Mouse (Mus musculus): ENCODE measurements at regions not wholly inside any gene's neighbourhood (a gene's known extent, or its start where the extent isn't known, plus 50 kb on each side); places are given as distances from the start of the nearest gene placed in this dataset.
A peak's percentile ranks its signal among the peaks of the same experiment; 100 is the strongest.

GRCm38 (mm10) chr14:104006426-104006825, 162.2 kb upstream of the Ednrb start:
- no peak for DNase-seq

GRCm38 (mm10) chr14:104005132-104005531, 160.9 kb upstream of the Ednrb start:
- DNase-seq = no peak

- DNase-seq = no peak
These were observed 158.2 kb upstream of the Ednrb start for GRCm38 (mm10) chr14:104002421-104002820.

DNA sequence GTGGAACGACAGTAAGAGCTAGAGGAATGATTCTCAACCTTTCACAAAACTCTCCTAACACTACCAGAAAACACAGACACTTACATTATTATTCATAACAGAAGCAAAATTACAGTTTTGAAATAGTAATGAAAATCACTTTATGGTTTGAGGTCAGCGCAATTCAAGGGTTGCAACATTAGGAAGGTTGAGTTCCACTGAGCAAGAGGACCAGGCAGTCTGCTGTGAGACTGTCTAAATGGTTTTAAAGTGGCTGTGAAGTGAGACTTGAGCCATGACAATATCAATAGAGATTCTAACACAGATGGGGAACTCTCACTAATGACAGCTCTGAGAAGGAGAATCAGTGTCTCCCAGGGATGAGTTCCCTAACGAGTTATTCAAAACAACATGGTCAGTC, 146.2 kb upstream of the Ednrb start:
- DNase-seq = no peak

DNA sequence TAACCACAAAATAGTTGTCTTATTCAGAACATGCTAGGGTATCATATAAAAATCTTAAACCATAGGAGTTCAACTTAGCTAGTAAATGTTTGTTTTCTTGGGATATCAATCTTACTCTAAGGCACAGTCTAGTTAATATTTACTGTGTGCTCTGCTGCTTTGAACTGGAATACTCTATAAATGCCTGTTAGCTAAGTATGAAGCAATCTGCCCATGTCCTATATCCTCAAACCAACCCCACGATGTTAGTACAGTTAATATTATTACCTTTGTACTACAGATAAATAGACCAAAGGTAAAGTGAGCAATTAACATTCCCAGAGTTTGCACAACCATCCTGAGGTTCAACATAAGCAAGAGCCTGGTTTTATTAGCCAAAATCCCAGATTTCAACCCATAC, 145.7 kb upstream of the Ednrb start:
- DNase-seq = no peak

DNA sequence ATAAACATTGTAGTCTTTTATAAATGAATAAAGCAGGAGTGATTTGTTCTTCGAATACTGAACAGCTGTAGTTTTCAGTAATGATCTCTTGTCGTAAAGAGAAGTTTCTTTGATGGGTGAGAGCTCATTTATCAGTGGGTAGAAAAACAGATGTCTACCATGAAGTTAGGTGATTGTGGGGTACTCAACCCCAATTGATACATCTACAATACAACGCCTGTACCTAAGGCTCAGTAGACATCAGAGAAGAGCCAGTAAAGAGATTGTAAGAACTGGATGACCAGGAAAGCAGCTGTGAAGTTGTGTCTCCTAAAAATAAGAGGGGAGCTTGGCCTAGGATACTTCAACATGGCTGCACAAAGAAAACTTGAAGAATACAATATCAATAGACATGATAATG, 143.1 kb upstream of the Ednrb start:
- no peak for DNase-seq

GRCm38 (mm10) chr14:103984349-103984748, 140.1 kb upstream of the Ednrb start:
- no peak for DNase-seq

DNA sequence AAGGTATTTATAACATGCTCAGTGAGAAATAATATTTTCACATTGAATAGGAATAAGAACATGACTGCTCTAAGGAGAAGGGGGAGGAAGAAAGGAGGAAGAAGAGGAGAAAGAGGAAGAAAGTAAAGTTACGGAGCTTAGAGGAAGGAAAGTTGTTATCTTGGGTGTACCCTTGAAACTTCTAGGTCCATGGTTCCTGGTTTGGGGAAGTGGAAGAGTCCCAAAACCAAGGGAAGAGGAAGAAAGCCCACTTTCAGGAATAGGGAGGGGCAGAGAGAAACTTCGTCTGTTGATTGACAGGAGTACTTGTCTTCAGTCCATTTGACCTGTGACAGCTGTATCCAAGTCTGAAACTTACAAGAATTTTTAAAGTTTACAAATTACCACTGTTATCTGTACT, 134.6 kb upstream of the Ednrb start:
- DNase-seq = no peak

GRCm38 (mm10) chr14:103977769-103978168, 133.6 kb upstream of the Ednrb start:
- no peak for DNase-seq

DNA sequence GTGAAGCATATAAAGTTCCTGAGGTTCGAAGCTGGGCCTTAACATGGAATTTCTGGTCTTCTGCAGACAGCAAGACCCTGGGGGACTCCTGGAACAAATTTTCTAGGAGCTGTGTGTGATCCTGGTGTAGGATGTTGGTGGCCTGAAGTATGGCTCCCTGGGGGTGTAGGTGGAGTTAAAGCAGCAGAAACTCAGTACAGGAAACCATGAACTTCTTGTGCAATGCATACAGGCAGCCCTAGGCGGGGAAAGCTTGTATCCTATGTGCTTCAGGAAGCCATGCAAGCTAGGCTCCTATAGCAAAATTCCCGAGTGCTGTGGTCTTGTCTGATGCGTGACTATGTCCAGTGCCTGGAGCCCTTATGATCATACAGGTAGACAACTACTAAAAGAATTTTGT, 129.8 kb upstream of the Ednrb start:
- DNase-seq = no peak

GRCm38 (mm10) chr14:103973111-103973510, 128.9 kb upstream of the Ednrb start:
- DNase-seq = no peak

DNA sequence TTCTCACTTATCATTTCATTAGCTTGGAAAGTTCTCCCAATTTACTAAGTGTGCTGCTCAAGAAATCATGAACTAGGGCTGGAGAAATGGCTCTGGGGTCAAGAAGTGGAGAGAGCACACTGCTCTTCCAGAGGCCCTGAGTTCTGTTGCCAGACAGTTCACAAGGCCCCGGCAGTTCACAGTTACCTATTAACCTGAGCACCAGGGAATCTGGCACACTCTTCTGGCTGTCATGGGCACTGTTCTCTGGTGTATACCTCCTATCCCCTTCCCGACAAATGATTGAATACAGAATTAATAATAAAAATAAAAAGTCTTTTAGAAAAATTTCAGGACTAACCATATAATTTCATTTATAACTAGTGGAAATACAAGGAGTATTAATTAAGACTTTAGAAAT, 125.1 kb upstream of the Ednrb start:
- DNase-seq = peak; percentile 69

- DNase-seq = no peak
These were observed 122.1 kb upstream of the Ednrb start for GRCm38 (mm10) chr14:103966293-103966692.

GRCm38 (mm10) chr14:103962303-103962881, 118.2 kb upstream of the Ednrb start:
- DNase-seq = no peak

- no peak for DNase-seq
These were observed 107.7 kb upstream of the Ednrb start for GRCm38 (mm10) chr14:103951899-103952298.

DNA sequence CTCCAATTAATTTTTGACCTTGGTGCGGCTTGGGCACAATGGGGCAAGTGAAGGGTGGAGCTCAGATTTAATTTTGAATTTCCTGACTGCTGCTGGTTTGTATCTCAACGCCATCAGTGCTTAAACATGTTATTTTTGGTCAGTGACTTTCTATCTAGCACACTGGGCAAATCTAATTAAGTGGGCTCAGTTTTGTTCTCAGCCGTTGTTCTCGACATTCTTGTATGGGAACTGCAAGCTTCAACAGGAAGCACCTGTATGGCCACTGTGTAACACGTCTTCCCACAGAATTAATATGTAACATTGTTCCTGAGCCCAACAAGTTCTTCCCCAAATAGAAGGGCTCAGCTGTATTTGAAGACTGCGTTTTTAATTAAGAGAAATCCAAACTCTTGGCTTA, 105.7 kb upstream of the Ednrb start:
- no peak for DNase-seq

GRCm38 (mm10) chr14:103948026-103948777, 104.0 kb upstream of the Ednrb start:
- DNase-seq = no peak

DNA sequence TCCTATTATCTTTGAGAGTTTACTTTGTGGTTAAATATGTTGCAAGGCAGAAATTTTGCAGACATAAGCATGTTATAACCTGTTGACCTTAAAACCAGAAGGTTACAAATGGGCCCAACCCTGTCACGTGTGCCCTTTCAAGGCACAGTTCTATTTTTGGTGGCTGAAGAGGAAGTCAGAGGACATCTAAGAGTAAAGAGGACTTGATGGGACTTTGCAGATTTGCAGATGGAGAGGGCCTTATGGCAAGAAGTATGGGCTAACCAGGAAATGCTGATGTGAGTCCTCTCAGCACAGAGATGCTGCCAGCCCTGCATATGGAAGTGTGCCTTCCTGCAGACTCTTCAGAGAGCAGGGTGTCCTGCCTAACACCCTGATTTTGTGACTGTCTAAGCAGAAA, 101.6 kb upstream of the Ednrb start:
- no peak for DNase-seq

DNA sequence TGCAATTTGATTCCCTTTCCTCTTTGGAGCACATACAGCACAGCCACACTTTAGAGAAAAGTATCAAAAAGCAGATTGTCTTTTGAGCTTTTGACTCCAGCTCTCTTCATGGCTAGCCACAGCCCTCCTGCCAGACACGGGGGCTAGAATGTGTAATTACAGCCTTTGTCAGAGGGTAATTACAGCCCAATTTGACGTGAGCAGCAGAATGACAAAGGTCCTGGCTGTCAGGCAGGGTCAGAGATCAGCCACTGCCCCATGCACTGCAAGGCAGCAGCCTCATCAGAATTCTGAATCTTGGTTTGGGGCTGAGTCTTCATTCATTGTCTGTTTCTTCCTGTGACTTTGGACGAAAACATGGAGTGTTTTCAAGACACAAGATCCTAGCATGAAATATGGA, 95.7 kb upstream of the Ednrb start:
- DNase-seq = no peak

GRCm38 (mm10) chr14:103938937-103939336, 94.7 kb upstream of the Ednrb start:
- DNase-seq = no peak

DNA sequence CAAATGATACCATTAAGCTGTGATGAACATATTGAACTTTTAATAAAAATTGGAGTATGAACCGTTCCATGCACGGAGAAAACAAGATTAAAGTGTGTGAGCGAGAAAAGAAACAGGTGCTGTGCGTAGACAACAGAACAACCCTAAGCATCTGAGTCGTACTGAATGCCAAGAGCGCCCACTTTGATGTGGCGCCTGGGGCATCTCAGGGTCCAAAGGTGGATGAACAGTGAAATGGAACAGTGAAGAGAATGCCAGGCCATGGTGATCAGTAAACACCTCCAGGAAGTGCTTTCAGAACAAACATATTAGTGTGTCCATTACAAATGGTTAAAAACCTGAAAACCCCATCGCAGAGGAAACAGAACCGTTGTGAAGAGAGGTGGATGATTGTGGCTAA, 94.0 kb upstream of the Ednrb start:
- peak; percentile 82 to 85 for DNase-seq

GRCm38 (mm10) chr14:103937700-103938099, 93.5 kb upstream of the Ednrb start:
- DNase-seq = peak; percentile 82 to 89

DNA sequence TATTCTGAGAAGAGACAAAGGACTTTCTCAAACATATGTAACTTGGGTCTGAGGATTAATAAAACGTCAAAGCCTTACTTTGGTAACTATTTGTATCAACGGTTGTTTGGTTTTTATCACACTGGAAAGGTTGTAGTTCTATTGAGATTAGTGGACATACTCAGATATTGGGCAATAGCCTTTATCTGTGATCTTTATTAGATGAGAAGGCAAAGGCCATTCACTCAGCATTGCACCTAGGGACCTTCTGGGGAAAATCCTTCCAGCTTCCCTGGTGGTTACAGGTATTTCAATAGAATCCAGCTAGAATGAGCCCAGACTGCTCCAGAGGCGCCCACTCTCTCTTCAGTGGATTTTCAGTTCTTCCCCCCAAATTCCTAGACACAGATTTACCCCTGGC, 89.6 kb upstream of the Ednrb start:
- no peak for DNase-seq

GRCm38 (mm10) chr14:103932170-103932569, 88.0 kb upstream of the Ednrb start:
- peak in 1 of 2 experiments; percentile 12 for DNase-seq

Data from kidney, adult 8-10 months (tissue).